Comparison of ENCODE assay signal across 8 mouse cellular contexts in genomic region chr6:115807464-115808195, GRCm38 (mm10). TPM values are rescaled to one million over a fixed set of nuclear protein-coding genes. Genes with fewer than 3 reads are reported as not detected.
A peak's percentile ranks its signal among the peaks of the same experiment; 100 is the strongest.
DNase-seq lines count a peak whose midpoint lies in the region; ATAC-seq and TF ChIP-seq lines count a peak whose summit lies in the region.

No protein-coding gene starts in this region.

- H3K4me3 ChIP-seq in bone marrow macrophage, adult 2 months (ENCODE audit: insufficient read depth, low read length): peak overlapping the region; percentile 78
- H3K4me3 ChIP-seq in hindbrain, embryonic 14.5 days (replicated peaks; ENCODE audit: low read length): peak overlapping the region; percentile 94
- peak overlapping the region; percentile 97 for H3K4me3 ChIP-seq in midbrain, embryonic 16.5 days (ENCODE audit: low read depth, low read length)

- peaks cover 47% of the 10 kb centered on the region for H3K36me3 ChIP-seq in hindbrain, embryonic 14.5 days (replicated peaks; ENCODE audit: control insufficient read depth, insufficient read depth)
- peaks cover 18% of the 10 kb centered on the region for H3K36me3 ChIP-seq in midbrain, embryonic 16.5 days (ENCODE audit: control insufficient read depth, insufficient read depth, low read length)

- WGBS in hindbrain, embryonic 14.5 days: 4% methylated on average over 15 of the region's 15 CpGs
- 4% methylated on average over 15 of the region's 15 CpGs for WGBS in midbrain, embryonic 16.5 days

- H3K9me3 ChIP-seq in hindbrain, embryonic 14.5 days (ENCODE audit: control insufficient read depth, low read length): no peaks in the 10 kb centered on the region
- H3K9me3 ChIP-seq in midbrain, embryonic 16.5 days (replicated peaks; ENCODE audit: control insufficient read depth, low read length, poor library complexity, severe bottlenecking): no peaks in the 10 kb centered on the region

- peak overlapping the region; percentile 72 for H3K27ac ChIP-seq in bone marrow macrophage, adult 2 months (ENCODE audit: insufficient read depth, low read depth, low read length)
- H3K27ac ChIP-seq in hindbrain, embryonic 14.5 days: peak overlapping the region; percentile 94
- peak overlapping the region; percentile 95 for H3K27ac ChIP-seq in midbrain, embryonic 16.5 days (ENCODE audit: low read length)

- peaks cover 2% of the 10 kb centered on the region; the same call in 1 of the 2 replicates for H3K4me1 ChIP-seq in bone marrow macrophage, adult 2 months (ENCODE audit: control insufficient read depth, insufficient read depth, low read length)
- peaks cover 21% of the 10 kb centered on the region for H3K4me1 ChIP-seq in hindbrain, embryonic 14.5 days (replicated peaks; ENCODE audit: control insufficient read depth, insufficient read depth, low read length)
- peaks cover 17% of the 10 kb centered on the region for H3K4me1 ChIP-seq in midbrain, embryonic 16.5 days (ENCODE audit: control insufficient read depth, insufficient read depth, low read length)

- no peaks in the 10 kb centered on the region for H3K27me3 ChIP-seq in hindbrain, embryonic 14.5 days (ENCODE audit: control insufficient read depth, insufficient read depth, low read length)
- H3K27me3 ChIP-seq in midbrain, embryonic 16.5 days (ENCODE audit: control insufficient read depth, insufficient read depth, low read depth, low read length): no peaks in the 10 kb centered on the region

- peak; percentile 20 to 51 for DNase-seq in kidney, postnatal 4 days
- no peak for DNase-seq in kidney, postnatal 25 days
- DNase-seq in hindbrain, embryonic 14.5 days (ENCODE audit: low spot score): no peak
- no peak for DNase-seq in c-Kit-positive CD71-positive TER-119-positive erythroid progenitor cells, embryonic 14.5 days (ENCODE audit: low spot score)
- DNase-seq in frontal cortex, postnatal 36 days (ENCODE audit: low spot score in 2 of 2): no peak
- DNase-seq in ovary, adult 18-20 months (ENCODE audit: low spot score): no peak

- H3K4me2 ChIP-seq in hindbrain, embryonic 14.5 days (replicated peaks): peak overlapping the region; percentile 84
- peak overlapping the region; percentile 69 for H3K4me2 ChIP-seq in midbrain, embryonic 16.5 days (ENCODE audit: low read length)

- ATAC-seq in hindbrain, embryonic 14.5 days (ENCODE audit: low FRiP score): no peak
- no peak for ATAC-seq in midbrain, embryonic 16.5 days

- TF ChIP-seq CTCF in bone marrow macrophage, adult 2 months (IDR thresholded peaks at IDR 0.05; ENCODE audit: low read depth, low read length): no peak

- no peak for TF ChIP-seq POLR2A in bone marrow macrophage, adult 2 months (IDR thresholded peaks at IDR 0.05; ENCODE audit: borderline replicate concordance, low read depth, low read length)

- H3K9ac ChIP-seq in hindbrain, embryonic 14.5 days: peak overlapping the region; percentile 99
- peak overlapping the region; percentile 96 for H3K9ac ChIP-seq in midbrain, embryonic 16.5 days (ENCODE audit: low read depth, low read length)

RNA-seq across cellular contexts. Expression of gene Rpl32, which starts 0.9 kb away (rescaled TPM):
- polyA plus RNA-seq in bone marrow macrophage, adult 2 months (2012; ENCODE audit: insufficient read depth, insufficient read length, missing spikeins): 2,269 and 2,339 TPM in 2 replicates
- 1,053 and 1,238 TPM in 2 replicates for polyA plus RNA-seq in hindbrain, embryonic 14.5 days (2014; fragmentation: Nextera tagmentation; extraction: Ambion mirVana)
- polyA plus RNA-seq in midbrain, embryonic 16.5 days (2015; fragmentation: Nextera tagmentation; extraction: Ambion mirVana): 855 and 922 TPM in 2 replicates

RNA-seq across cellular contexts. Expression of gene Efcab12, which starts 30.6 kb away (rescaled TPM):
- 0.31 and 0.32 TPM in 2 replicates for polyA plus RNA-seq in bone marrow macrophage, adult 2 months (2012; ENCODE audit: insufficient read depth, insufficient read length, missing spikeins)
- 2.1 and 3.1 TPM in 2 replicates for polyA plus RNA-seq in hindbrain, embryonic 14.5 days (2014; fragmentation: Nextera tagmentation; extraction: Ambion mirVana)
- polyA plus RNA-seq in midbrain, embryonic 16.5 days (2015; fragmentation: Nextera tagmentation; extraction: Ambion mirVana): 3.1 and 3.2 TPM in 2 replicates

RNA-seq across cellular contexts. Expression of gene Cand2, which starts 33.3 kb away (rescaled TPM):
- 0.39 and 0.40 TPM in 2 replicates for polyA plus RNA-seq in bone marrow macrophage, adult 2 months (2012; ENCODE audit: insufficient read depth, insufficient read length, missing spikeins)
- 10.6 and 11.1 TPM in 2 replicates for polyA plus RNA-seq in hindbrain, embryonic 14.5 days (2014; fragmentation: Nextera tagmentation; extraction: Ambion mirVana)
- polyA plus RNA-seq in midbrain, embryonic 16.5 days (2015; fragmentation: Nextera tagmentation; extraction: Ambion mirVana): 9.8 and 10.3 TPM in 2 replicates

RNA-seq across cellular contexts. Expression of gene Tmem40, which starts 45.4 kb away (rescaled TPM):
- not detected in 2 replicates for polyA plus RNA-seq in bone marrow macrophage, adult 2 months (2012; ENCODE audit: insufficient read depth, insufficient read length, missing spikeins)
- polyA plus RNA-seq in hindbrain, embryonic 14.5 days (2014; fragmentation: Nextera tagmentation; extraction: Ambion mirVana): 1.4 and 1.8 TPM in 2 replicates
- polyA plus RNA-seq in midbrain, embryonic 16.5 days (2015; fragmentation: Nextera tagmentation; extraction: Ambion mirVana): 0.85 and 1.3 TPM in 2 replicates

RNA-seq across cellular contexts. Expression of gene Mbd4, which starts 45.5 kb away (rescaled TPM):
- 12.0 and 13.8 TPM in 2 replicates for polyA plus RNA-seq in bone marrow macrophage, adult 2 months (2012; ENCODE audit: insufficient read depth, insufficient read length, missing spikeins)
- 7.1 and 8.4 TPM in 2 replicates for polyA plus RNA-seq in hindbrain, embryonic 14.5 days (2014; fragmentation: Nextera tagmentation; extraction: Ambion mirVana)
- polyA plus RNA-seq in midbrain, embryonic 16.5 days (2015; fragmentation: Nextera tagmentation; extraction: Ambion mirVana): 8.9 and 10.1 TPM in 2 replicates

Comparison
In these comparisons a context has a peak if more than half of its experiments do, and no peak if none do; other contexts are left out.
1. DNase-seq: peak in kidney, postnatal 4 days (2 of 2); none in kidney, postnatal 25 days (0 of 2), hindbrain, embryonic 14.5 days (single experiment), c-Kit-positive CD71-positive TER-119-positive erythroid progenitor cells, embryonic 14.5 days (single experiment), frontal cortex, postnatal 36 days (0 of 2) and ovary, adult 18-20 months (single experiment).
2. Peak in every context shown above with its lines, with median percentiles within 50 percentile points of each other: H3K27ac ChIP-seq and H3K4me3 ChIP-seq.